Mouse (Mus musculus) layer of hippocampus, postnatal 25 days (tissue): ENCODE results near the gene AL607142.1. TPM values are rescaled to one million over a fixed set of nuclear protein-coding genes. Genes with fewer than 3 reads are reported as not detected.

Source experiments
- DNase-seq, 2 experiments: peaks; one replicate each; pipeline ENCODE4 v3.0.0; 2022; ENCODE audit warnings: mixed read lengths in 2 of 2, low spot score in 1 of 2; ENCODE audit errors: extremely low spot score in 1 of 2
- total RNA-seq, 2 experiments: library from RNA; stranded (reverse); gene quantifications; 2 replicates each; pipeline ENCODE4 v1.2.3; 2021

The AL607142.1 gene
- total RNA-seq, 2 experiments from 2014 or later: not detected

GRCm38 (mm10) chr4:120091997-120092783 is 27.4 kb downstream of the AL607142.1 start:
- DNase-seq: no peak

- no peak for DNase-seq
Measured at GRCm38 (mm10) chr4:120096935-120097334, 32.1 kb downstream of the AL607142.1 start.

DNA sequence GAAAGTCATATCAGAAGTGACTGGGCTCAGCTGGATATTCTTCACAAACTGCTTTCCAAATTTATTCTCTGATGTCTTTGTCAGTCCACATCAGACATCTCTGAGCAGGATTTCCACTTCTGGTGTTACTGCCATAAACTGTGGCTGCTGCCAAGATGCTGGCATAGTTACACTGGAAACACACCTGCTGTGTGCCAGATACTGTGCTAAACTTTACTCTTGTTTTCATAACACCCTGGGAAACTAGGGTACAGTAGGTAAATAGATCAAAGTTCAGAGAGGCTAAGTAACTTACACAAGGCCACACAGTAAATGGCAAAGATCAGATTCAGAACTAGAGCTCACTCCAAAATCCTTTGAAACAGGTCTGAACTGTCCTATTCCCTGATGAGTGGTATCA is 36.4 kb downstream of the AL607142.1 start:
- DNase-seq: no peak

- peak; percentile 69 to 91 for DNase-seq
Measured at GRCm38 (mm10) chr4:120104599-120104998, 39.8 kb downstream of the AL607142.1 start.

- DNase-seq: no peak
Measured at GRCm38 (mm10) chr4:120106362-120106761, 41.6 kb downstream of the AL607142.1 start.

DNA sequence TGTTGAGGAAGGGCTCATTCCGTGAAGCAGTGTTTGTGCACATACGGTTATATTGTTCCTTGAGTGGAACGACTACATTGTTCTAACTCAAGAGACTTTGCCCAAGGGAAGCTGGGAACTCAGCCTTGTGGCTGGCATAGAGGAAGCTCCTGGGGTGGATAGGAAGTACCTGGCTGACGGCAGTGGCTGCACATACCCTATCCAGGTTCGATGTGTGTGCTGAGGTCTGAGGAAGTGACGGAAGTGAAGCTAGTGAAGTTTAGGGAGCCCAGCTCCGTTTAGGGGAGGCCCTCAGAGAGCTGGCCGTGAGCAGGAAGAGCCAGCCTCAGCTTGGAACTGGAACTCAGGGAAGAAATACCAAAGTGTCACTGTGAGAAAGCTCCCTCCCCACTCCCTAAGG is 43.0 kb downstream of the AL607142.1 start:
- DNase-seq: no peak

DNA sequence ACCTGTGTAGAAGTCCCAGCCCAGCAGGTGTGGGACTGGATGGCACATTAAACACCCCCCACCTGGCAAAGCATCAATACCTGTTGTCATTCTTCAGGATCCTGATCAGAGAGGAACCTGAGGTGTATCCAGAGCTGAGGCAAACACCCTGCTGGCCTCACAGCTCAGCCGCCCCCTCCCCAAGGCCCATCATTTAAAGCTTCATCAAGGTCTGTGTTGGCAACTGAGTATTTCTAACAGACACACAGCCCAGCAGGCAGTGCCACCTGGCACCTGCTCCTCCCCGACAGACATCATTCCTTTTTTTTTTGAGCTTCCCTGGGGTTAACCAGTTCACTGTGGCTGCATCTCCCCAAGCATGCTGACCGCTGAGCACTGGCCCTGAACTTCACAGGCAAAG is 50.7 kb downstream of the AL607142.1 start:
- DNase-seq: no peak

DNA sequence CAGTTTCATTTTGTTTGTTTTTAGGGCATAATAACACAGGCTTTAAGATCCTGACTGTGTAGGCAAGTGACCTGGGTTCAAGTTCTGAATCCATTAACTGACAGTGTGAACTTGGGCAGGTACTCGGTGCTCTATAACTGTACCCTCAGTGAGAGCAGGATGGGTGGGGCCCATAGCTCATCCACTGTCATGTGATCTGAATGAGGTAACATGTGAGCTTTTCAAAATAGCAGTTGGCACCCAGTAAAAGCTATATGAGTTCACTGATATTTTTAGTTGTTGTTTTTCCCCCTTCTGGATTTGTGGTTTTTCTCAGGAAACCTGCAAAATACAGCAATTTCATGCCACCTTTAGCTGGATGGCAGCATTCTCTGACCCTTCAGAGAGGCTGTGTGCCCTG is 51.5 kb downstream of the AL607142.1 start:
- no peak for DNase-seq

DNA sequence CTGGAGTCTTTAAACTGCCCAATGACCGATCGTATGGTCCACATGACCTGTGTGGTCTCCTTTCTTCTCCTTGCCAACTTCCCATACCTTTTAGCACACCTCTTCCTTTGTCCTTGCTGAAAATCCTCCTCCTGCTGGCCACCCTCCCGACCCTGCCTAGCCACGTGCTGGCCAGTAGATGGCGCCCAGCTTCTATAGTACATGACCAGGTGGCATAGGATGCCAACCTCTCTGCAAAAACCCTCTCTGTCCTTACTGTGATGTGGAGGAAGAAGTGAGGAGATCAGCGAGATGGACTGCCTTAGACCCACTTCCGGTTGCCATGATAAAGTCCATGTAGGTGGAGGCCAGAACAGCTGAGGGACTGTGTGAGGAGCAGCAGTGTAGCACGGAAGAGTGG is 55.5 kb downstream of the AL607142.1 start:
- peak in 1 of 2 experiments; percentile 63 for DNase-seq

GRCm38 (mm10) chr4:120124656-120125055 is 59.9 kb downstream of the AL607142.1 start:
- DNase-seq: no peak

DNA sequence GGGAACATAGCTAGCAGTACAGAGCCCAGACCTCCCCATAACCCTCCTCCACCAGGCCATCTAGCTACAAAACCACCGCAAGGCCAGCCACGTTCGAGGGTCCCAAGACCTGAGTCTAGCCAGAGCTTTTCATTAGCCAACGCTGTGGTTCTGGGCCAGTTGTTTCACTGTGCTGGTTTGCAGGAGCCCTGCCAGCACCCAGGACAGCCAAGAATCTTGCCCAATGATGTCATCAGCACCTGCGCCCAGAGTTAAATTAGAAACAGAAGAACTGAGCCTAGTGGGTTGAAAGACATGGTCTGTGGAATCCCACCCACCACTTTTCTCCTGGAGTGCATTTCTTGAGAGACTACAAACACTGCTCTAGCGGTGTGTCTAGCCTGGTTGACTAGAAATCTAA is 61.3 kb downstream of the AL607142.1 start:
- no peak for DNase-seq

GRCm38 (mm10) chr4:120127333-120127732 is 62.5 kb downstream of the AL607142.1 start:
- no peak for DNase-seq

DNA sequence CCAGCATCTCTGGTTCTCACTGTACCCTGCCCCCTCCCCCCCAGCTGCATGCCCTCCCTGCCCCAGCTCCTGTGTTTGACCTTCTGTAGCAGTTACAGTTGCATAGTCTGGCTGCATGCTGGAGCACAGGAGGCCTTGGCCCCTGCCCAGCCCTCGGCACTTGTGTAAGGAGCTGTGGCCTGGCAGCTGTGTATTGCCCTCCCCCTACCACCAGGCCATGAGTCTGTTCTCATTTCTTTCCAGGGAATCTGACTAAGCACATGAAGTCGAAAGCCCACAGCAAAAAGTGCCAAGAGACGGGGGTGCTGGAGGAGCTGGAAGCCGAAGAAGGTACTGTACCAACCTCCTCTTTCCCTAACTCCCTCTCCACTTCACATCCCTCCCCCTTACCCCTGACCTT is 63.2 kb downstream of the AL607142.1 start:
- no peak for DNase-seq

DNA sequence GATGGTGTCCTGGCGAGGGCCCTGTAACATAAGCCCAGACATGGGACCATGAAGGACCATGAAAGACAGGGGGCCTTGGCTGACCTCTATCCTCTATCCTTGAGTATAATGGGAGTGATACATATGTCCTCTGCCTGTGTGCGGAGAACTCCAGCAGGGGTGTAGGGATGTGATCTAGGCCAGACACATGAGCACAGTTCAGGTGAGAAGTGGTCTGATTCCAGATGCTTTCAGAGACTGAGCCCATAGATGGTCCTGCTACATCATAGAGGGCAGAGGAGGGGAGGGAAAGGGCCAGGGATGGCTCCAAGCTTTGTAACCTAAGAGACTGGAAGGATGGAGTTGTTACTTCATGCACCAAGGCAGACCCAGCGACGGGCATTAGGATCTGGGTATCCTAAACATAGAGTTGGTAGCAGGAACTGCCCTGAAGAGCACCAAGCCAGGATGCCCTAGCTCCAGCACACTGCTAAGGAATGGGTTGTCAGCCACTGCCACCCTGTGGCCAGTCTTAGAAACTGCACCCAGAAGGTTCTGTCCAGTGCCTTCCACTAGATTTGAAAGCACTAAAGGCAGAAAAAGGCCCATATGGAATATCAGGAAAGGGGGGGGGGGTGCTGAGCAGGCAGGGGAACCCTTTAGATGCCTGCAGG is 64.6 kb downstream of the AL607142.1 start:
- peak in 1 of 2 experiments; percentile 61 for DNase-seq

DNA sequence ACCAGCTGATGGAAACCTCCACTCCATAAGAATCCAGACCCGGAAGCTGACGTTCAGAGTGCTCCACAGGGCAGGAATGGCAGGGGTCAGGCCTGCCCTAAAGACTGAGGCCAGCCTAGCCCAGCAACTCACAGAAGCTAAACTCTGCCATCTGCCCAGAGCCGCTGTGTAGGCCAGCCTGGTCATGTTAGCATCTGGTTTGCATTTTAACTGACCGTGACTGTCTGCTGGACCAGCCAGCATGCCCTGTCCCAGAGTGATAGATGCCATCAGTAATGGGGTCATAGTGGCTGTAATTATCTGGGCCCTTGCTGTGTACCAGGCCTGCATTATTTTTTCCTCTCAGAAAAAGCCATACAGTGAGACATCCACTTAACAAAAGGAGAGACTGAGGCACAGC is 66.1 kb downstream of the AL607142.1 start:
- no peak for DNase-seq

- DNase-seq: no peak
Measured at GRCm38 (mm10) chr4:120131441-120132220, 66.8 kb downstream of the AL607142.1 start.

GRCm38 (mm10) chr4:120134223-120134622 is 69.4 kb downstream of the AL607142.1 start:
- DNase-seq: no peak

DNA sequence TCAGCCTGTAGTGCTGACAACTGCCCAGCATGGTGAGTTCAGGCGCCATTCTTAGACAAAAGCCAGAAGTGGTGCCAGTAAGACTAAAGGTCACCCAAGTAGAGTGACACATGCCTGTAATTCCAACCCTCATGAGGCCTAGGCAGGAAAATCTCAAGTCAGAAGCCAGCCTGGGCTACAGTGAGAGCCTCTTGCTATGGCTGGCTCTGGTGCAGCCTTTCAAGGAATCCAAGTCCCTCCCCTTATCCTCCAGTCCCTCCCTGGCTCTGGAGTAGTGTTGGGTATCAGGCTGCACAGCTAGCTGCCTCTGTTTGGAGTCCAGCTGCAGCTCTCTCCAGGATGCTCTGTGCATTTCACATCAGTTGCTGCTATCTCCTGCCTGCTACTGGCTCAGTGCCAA is 77.0 kb downstream of the AL607142.1 start:
- DNase-seq: no peak

- no peak for DNase-seq
Measured at GRCm38 (mm10) chr4:120142905-120143304, 78.1 kb downstream of the AL607142.1 start.
